Mouse (Mus musculus): ENCODE measurements around the gene Dync1i2. TPM values are rescaled to one million over a fixed set of nuclear protein-coding genes. Genes with fewer than 3 reads are reported as not detected.

The Dync1i2 gene
- total and polyA plus RNA-seq, 3 experiments = 12.0 to 134 (median 131) TPM

GRCm38 (mm10) chr2:71309726-71310125 lies 98.2 kb downstream of the Dync1i2 start:
- Histone ChIP-seq H3K27me3 (ENCODE audit: insufficient read depth, low read length) (no peaks in the 10 kb centered on the region), H3K9me3 (replicated peaks) (no peaks in the 10 kb centered on the region), H3K36me3 (replicated peaks) (peaks cover 84% of the 10 kb centered on the region), H3K4me3 (ENCODE audit: low read depth, low read length) (no peak overlapping the region), H3K4me1 (ENCODE audit: insufficient read depth, low read depth, low read length) (no peaks in the 10 kb centered on the region)
- DNase-seq (ENCODE audit: low spot score) = no peak
- ATAC-seq (ENCODE audit: extremely low read depth, insufficient number of reproducible peaks, low FRiP score, poor library complexity, severe bottlenecking) = no peak
- TF ChIP-seq GATA1 (IDR thresholded peaks at IDR 0.05; ENCODE audit: borderline replicate concordance, low read length) = no peak
- TF ChIP-seq GATA2 (IDR thresholded peaks at IDR 0.05; ENCODE audit: borderline replicate concordance, low read depth, low read length) = no peak
- TF ChIP-seq TAL1 (conservative IDR thresholded peaks at IDR 0.05; ENCODE audit: low read depth, low read length) = no peak
- no peak for TF ChIP-seq CTCF (IDR thresholded peaks at IDR 0.05; ENCODE audit: low read depth, low read length)
- TF ChIP-seq POLR2AphosphoS5 (IDR thresholded peaks at IDR 0.05; ENCODE audit: insufficient replicate concordance, low read depth, low read length) = no peak

- no peak overlapping the region for H3K4me3 ChIP-seq (ENCODE audit: low read depth, low read length)
- TF ChIP-seq POLR2AphosphoS5 (IDR thresholded peaks at IDR 0.05; ENCODE audit: insufficient replicate concordance, low read depth, low read length) = no peak
- no peak for TF ChIP-seq TAL1 (conservative IDR thresholded peaks at IDR 0.05; ENCODE audit: low read depth, low read length)
- no peak for TF ChIP-seq GATA2 (IDR thresholded peaks at IDR 0.05; ENCODE audit: borderline replicate concordance, low read depth, low read length)
- no peak for TF ChIP-seq GATA1 (IDR thresholded peaks at IDR 0.05; ENCODE audit: borderline replicate concordance, low read length)
- no peak for TF ChIP-seq CTCF (IDR thresholded peaks at IDR 0.05; ENCODE audit: low read depth, low read length)
- DNase-seq (ENCODE audit: low spot score) (no peak), ATAC-seq (ENCODE audit: extremely low read depth, insufficient number of reproducible peaks, low FRiP score, poor library complexity, severe bottlenecking) (no peak)
- H3K27me3 ChIP-seq (ENCODE audit: insufficient read depth, low read length) = no peaks in the 10 kb centered on the region
- peaks cover 85% of the 10 kb centered on the region for H3K36me3 ChIP-seq (replicated peaks)
- H3K9me3 ChIP-seq (replicated peaks) = no peaks in the 10 kb centered on the region
- no peaks in the 10 kb centered on the region for H3K4me1 ChIP-seq (ENCODE audit: insufficient read depth, low read depth, low read length)
These were observed 100.6 kb downstream of the Dync1i2 start for GRCm38 (mm10) chr2:71312067-71312466.

Other genes starting within 250 kb of the Dync1i2 start
- 25.7 and 26.6 TPM in 2 replicates for gene Dcaf17, start 156.4 kb upstream of the Dync1i2 start, total RNA-seq (2014; fragmentation: Nextera tagmentation)
- gene Dcaf17, start 156.4 kb upstream of the Dync1i2 start, total RNA-seq (2017) = 24.1 and 25.8 TPM in 2 replicates
- gene Dcaf17, start 156.4 kb upstream of the Dync1i2 start, polyA plus RNA-seq (2012) = 5.1 and 6.0 TPM in 2 replicates
- gene Mettl8, start 156.1 kb upstream of the Dync1i2 start, total RNA-seq (2014; fragmentation: Nextera tagmentation) = 43.4 and 53.5 TPM in 2 replicates
- gene Mettl8, start 156.1 kb upstream of the Dync1i2 start, total RNA-seq (2017) = 25.5 and 25.8 TPM in 2 replicates
- 28.7 and 40.8 TPM in 2 replicates for gene Mettl8, start 156.1 kb upstream of the Dync1i2 start, polyA plus RNA-seq (2012)
- gene Cybrd1, start 93.8 kb upstream of the Dync1i2 start, total RNA-seq (2014; fragmentation: Nextera tagmentation) = 0.24 TPM in 1 of 2 replicates, not detected in the other
- 0.06 and 0.11 TPM in 2 replicates for gene Cybrd1, start 93.8 kb upstream of the Dync1i2 start, total RNA-seq (2017)
- gene Cybrd1, start 93.8 kb upstream of the Dync1i2 start, polyA plus RNA-seq (2012) = not detected in 2 replicates
- gene Slc25a12, start 156.0 kb downstream of the Dync1i2 start, total RNA-seq (2014; fragmentation: Nextera tagmentation) = 35.8 and 39.3 TPM in 2 replicates
- 51.6 and 58.3 TPM in 2 replicates for gene Slc25a12, start 156.0 kb downstream of the Dync1i2 start, total RNA-seq (2017)
- gene Slc25a12, start 156.0 kb downstream of the Dync1i2 start, polyA plus RNA-seq (2012) = 6.0 and 12.2 TPM in 2 replicates
- gene Hat1, start 177.3 kb downstream of the Dync1i2 start, total RNA-seq (2014; fragmentation: Nextera tagmentation) = 107 and 136 TPM in 2 replicates
- gene Hat1, start 177.3 kb downstream of the Dync1i2 start, total RNA-seq (2017) = 260 and 297 TPM in 2 replicates
- gene Hat1, start 177.3 kb downstream of the Dync1i2 start, polyA plus RNA-seq (2012) = 4.6 and 6.3 TPM in 2 replicates
- 95.8 and 104 TPM in 2 replicates for gene Metap1d, start 241.6 kb downstream of the Dync1i2 start, total RNA-seq (2014; fragmentation: Nextera tagmentation)
- gene Metap1d, start 241.6 kb downstream of the Dync1i2 start, total RNA-seq (2017) = 33.3 and 39.9 TPM in 2 replicates
- gene Metap1d, start 241.6 kb downstream of the Dync1i2 start, polyA plus RNA-seq (2012) = 3.1 and 8.2 TPM in 2 replicates